Mouse (Mus musculus): ENCODE measurements around the gene Gm19426. TPM values are rescaled to one million over a fixed set of nuclear protein-coding genes. Genes with fewer than 3 reads are reported as not detected.
"Not testable (repeated sequence)": the region's sequence is repeated elsewhere in the genome, so short reads cannot be mapped to it uniquely, and the experiment has no call there.

Gene Gm19426
- total RNA-seq, 4 experiments from 2014 or later, result 0.60 TPM; not detected in 3

GRCm38 (mm10) chr2:84750115-84750514, 6.7 kb upstream of the Gm19426 start:
- DNase-seq (ENCODE audit: low spot score in 2 of 2), result no peak

GRCm38 (mm10) chr2:84744126-84744525, 671 bp upstream of the Gm19426 start:
- DNase-seq (ENCODE audit: low spot score in 2 of 2), result no peak

- DNase-seq (ENCODE audit: low spot score in 2 of 2), result no peak
Observed at GRCm38 (mm10) chr2:84742451-84743283, 788 bp downstream of the Gm19426 start.

GRCm38 (mm10) chr2:84741841-84742450, 1.5 kb downstream of the Gm19426 start:
- no peak for DNase-seq (ENCODE audit: low spot score in 2 of 2)

GRCm38 (mm10) chr2:84740608-84741333, 2.7 kb downstream of the Gm19426 start:
- DNase-seq (ENCODE audit: low spot score in 2 of 2), result no peak

- no peak for DNase-seq (ENCODE audit: low spot score in 2 of 2)
Observed at GRCm38 (mm10) chr2:84738271-84738911, 5.1 kb downstream of the Gm19426 start.

GRCm38 (mm10) chr2:84737451-84737925, 6.0 kb downstream of the Gm19426 start:
- no peak for DNase-seq (ENCODE audit: low spot score in 2 of 2)

- DNase-seq (ENCODE audit: low spot score in 2 of 2), result no peak
Observed at GRCm38 (mm10) chr2:84736312-84737161, 6.9 kb downstream of the Gm19426 start.

GRCm38 (mm10) chr2:84735346-84735920, 8.0 kb downstream of the Gm19426 start:
- no peak for DNase-seq (ENCODE audit: low spot score in 2 of 2)

- no peak for DNase-seq (ENCODE audit: low spot score in 2 of 2)
Observed at GRCm38 (mm10) chr2:84734919-84735318, 8.5 kb downstream of the Gm19426 start.

- DNase-seq (ENCODE audit: low spot score in 2 of 2), result no peak
Observed at GRCm38 (mm10) chr2:84734351-84734864, 9.0 kb downstream of the Gm19426 start.

GRCm38 (mm10) chr2:84733579-84734300, 9.7 kb downstream of the Gm19426 start, which contains the start of gene Ypel4:
Ypel4 (plus strand) TSS chr2:84734058.
- DNase-seq (ENCODE audit: low spot score in 2 of 2), result peak in 1 of 2 experiments; percentile 22

- no peak for DNase-seq (ENCODE audit: low spot score in 2 of 2)
Observed at GRCm38 (mm10) chr2:84732394-84732793, 11.1 kb downstream of the Gm19426 start.

- DNase-seq (ENCODE audit: low spot score in 2 of 2), result no peak
Observed at GRCm38 (mm10) chr2:84731206-84731605, 12.2 kb downstream of the Gm19426 start.

GRCm38 (mm10) chr2:84728191-84728590, 15.3 kb downstream of the Gm19426 start:
- not testable (repeated sequence) for DNase-seq (ENCODE audit: low spot score in 2 of 2)

- peak; percentile 95 to 96 for DNase-seq (ENCODE audit: low spot score in 2 of 2)
Observed at GRCm38 (mm10) chr2:84727172-84727858, 16.1 kb downstream of the Gm19426 start, which contains the start of gene Clp1. Clp1 (minus strand) TSS chr2:84727350.

GRCm38 (mm10) chr2:84726716-84727115, 16.7 kb downstream of the Gm19426 start:
- DNase-seq (ENCODE audit: low spot score in 2 of 2), result no peak

GRCm38 (mm10) chr2:84725770-84726169, 17.7 kb downstream of the Gm19426 start:
- no peak for DNase-seq (ENCODE audit: low spot score in 2 of 2)

All from gastrocnemius, adult 8-10 months (tissue).